Mouse (Mus musculus): ENCODE results near the gene Hdac7. TPM values are rescaled to one million over a fixed set of nuclear protein-coding genes. Genes with fewer than 3 reads are reported as not detected.

The Hdac7 gene
- polyA plus RNA-seq, 1 experiment from 2014 or later, result 25.3 TPM

- H3K36me3 ChIP-seq (replicated peaks), result peaks cover 32% of the 10 kb centered on the region
- H3K9me3 ChIP-seq, result no peaks in the 10 kb centered on the region; the same call in 1 of the 2 replicates
- H3K4me1 ChIP-seq, result peaks cover 37% of the 10 kb centered on the region
- no peak overlapping the region; the same call in 1 of the 2 replicates for H3K27ac ChIP-seq
- 89% methylated on average over 4 of the region's 4 CpGs for WGBS
- H3K4me3 ChIP-seq, result no peak overlapping the region
- H3K27me3 ChIP-seq (ENCODE audit: poor library complexity, severe bottlenecking), result no peaks in the 10 kb centered on the region
- no peak for DNase-seq (ENCODE audit: extremely low spot score, low spot score)
Observed at GRCm38 (mm10) chr15:97815254-97815653, 29.0 kb downstream of the Hdac7 start.

- Histone ChIP-seq H3K27ac (peak overlapping the region; percentile 44; the same call in 1 of the 2 replicates), H3K4me3 (no peak overlapping the region), H3K4me1 (peaks cover 37% of the 10 kb centered on the region), H3K27me3 (ENCODE audit: poor library complexity, severe bottlenecking) (no peaks in the 10 kb centered on the region), H3K36me3 (replicated peaks) (peaks cover 36% of the 10 kb centered on the region), H3K9me3 (no peaks in the 10 kb centered on the region; the same call in 1 of the 2 replicates)
- WGBS, result 61% methylated on average over 5 of the region's 5 CpGs
- DNase-seq (ENCODE audit: extremely low spot score, low spot score), result no peak
Observed at GRCm38 (mm10) chr15:97814703-97815102, 29.6 kb downstream of the Hdac7 start.

DNA sequence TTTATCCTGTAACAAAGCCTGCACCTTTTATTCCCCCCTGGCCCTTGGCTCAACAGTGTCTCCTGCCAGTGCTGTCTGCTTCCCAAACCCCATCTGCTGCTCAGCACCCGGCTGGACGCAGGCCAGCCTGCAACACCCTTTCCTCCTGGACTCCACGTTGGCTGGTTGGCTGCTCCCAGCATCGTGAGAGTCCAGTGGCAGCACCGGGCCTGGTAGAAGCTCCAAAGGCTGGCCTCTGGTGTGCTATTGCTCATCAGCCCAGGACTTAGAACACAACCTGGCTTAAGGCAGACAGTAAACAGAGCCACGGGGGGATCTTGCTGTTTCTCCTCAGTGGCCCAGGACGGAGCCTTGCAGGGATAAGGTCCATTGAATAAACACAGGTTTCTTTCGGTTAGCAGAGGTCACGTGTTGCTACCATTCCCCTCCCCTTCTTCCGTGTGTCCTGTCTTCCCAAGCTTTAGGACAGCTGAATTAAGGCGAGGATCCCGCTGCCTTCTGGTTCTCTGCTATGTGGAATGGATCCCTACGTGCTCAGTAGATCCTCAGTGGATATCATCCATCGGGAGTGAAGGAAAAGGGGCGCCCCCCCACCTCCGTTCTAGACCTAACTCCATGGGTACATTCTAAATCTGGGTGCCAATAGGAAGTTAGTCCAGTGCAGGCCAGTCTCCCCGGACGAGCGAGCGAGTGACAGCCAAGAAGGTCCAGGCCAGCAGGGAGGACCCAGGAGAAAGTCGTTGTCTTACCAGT lies 30.7 kb downstream of the Hdac7 start:
- Histone ChIP-seq H3K4me1 (peaks cover 37% of the 10 kb centered on the region), H3K9me3 (no peaks in the 10 kb centered on the region; the same call in 1 of the 2 replicates), H3K27ac (peak overlapping the region; percentile 79), H3K36me3 (replicated peaks) (peaks cover 47% of the 10 kb centered on the region), H3K4me3 (no peak overlapping the region), H3K27me3 (ENCODE audit: poor library complexity, severe bottlenecking) (no peaks in the 10 kb centered on the region)
- DNase-seq (ENCODE audit: extremely low spot score, low spot score), result no peak
- WGBS, result 56% methylated on average over 21 of the region's 21 CpGs

GRCm38 (mm10) chr15:97812875-97813274 lies 31.4 kb downstream of the Hdac7 start:
- Histone ChIP-seq H3K27ac (peak overlapping the region; percentile 79), H3K27me3 (ENCODE audit: poor library complexity, severe bottlenecking) (no peaks in the 10 kb centered on the region), H3K9me3 (no peaks in the 10 kb centered on the region; the same call in 1 of the 2 replicates), H3K4me1 (peaks cover 33% of the 10 kb centered on the region), H3K36me3 (replicated peaks) (peaks cover 54% of the 10 kb centered on the region), H3K4me3 (no peak overlapping the region)
- no peak for DNase-seq (ENCODE audit: extremely low spot score, low spot score)
- 76% methylated on average over 7 of the region's 7 CpGs for WGBS

DNA sequence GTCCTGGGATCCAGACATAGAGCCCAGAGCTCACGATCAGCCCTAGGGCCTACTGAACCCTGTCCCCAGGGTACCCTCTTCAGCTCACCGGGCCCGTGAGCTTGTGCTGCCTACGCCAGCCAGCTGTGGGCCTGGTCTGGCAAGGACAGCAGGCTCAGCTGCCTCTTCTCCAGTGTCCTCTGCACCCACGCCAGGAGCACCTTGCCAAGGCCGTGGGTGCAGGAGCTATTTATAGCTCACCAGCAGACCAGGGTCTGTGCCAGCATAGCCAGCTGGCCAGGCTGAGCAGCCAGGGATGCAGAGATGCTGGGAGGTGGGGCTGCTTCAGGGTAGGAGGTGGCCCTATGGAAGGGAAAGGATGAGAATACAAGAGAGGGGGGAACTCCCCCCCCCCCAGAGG lies 32.2 kb downstream of the Hdac7 start:
- DNase-seq (ENCODE audit: extremely low spot score, low spot score), result no peak
- Histone ChIP-seq H3K9me3 (no peaks in the 10 kb centered on the region; the same call in 1 of the 2 replicates), H3K4me3 (no peak overlapping the region), H3K27me3 (ENCODE audit: poor library complexity, severe bottlenecking) (no peaks in the 10 kb centered on the region), H3K27ac (peak overlapping the region; percentile 79; the same call in 1 of the 2 replicates), H3K4me1 (peaks cover 35% of the 10 kb centered on the region), H3K36me3 (replicated peaks) (peaks cover 61% of the 10 kb centered on the region)
- WGBS, result 86% methylated on average over 6 of the region's 6 CpGs

GRCm38 (mm10) chr15:97811307-97811706 lies 33.0 kb downstream of the Hdac7 start:
- peaks cover 37% of the 10 kb centered on the region for H3K4me1 ChIP-seq
- no peak for DNase-seq (ENCODE audit: extremely low spot score, low spot score)
- H3K36me3 ChIP-seq (replicated peaks), result peaks cover 61% of the 10 kb centered on the region
- WGBS, result 89% methylated on average over 9 of the region's 9 CpGs
- no peaks in the 10 kb centered on the region; the same call in 1 of the 2 replicates for H3K9me3 ChIP-seq
- H3K4me3 ChIP-seq, result no peak overlapping the region
- no peak overlapping the region for H3K27ac ChIP-seq
- H3K27me3 ChIP-seq (ENCODE audit: poor library complexity, severe bottlenecking), result no peaks in the 10 kb centered on the region

GRCm38 (mm10) chr15:97810399-97810798 lies 33.9 kb downstream of the Hdac7 start:
- no peaks in the 10 kb centered on the region for H3K9me3 ChIP-seq
- H3K36me3 ChIP-seq (replicated peaks), result peaks cover 60% of the 10 kb centered on the region
- H3K27ac ChIP-seq, result no peak overlapping the region
- H3K4me3 ChIP-seq, result no peak overlapping the region
- H3K4me1 ChIP-seq, result peaks cover 37% of the 10 kb centered on the region
- DNase-seq (ENCODE audit: extremely low spot score, low spot score), result no peak
- no peaks in the 10 kb centered on the region for H3K27me3 ChIP-seq (ENCODE audit: poor library complexity, severe bottlenecking)
- 90% methylated on average over 5 of the region's 5 CpGs for WGBS

DNA sequence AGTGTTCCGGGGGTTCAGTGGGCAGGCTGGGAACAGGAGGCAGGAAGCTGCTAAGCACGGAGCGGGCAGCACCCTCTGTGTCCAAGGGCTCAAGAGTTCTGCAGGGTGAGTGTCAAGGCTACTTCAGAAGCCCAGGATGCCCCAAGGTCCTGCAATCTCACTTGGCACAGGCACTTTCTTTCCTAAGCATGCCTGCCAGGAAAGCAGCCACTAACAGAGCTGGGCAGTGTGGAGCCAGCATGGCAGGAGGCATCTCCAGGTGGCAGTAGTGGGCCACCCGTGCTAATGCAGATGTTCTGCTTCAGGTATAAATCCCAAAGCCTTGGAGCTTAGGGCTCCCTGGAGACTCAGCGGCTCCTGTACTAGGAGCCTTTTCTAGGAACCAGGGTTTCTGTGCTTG lies 34.4 kb downstream of the Hdac7 start:
- Histone ChIP-seq H3K4me1 (peaks cover 37% of the 10 kb centered on the region), H3K27me3 (ENCODE audit: poor library complexity, severe bottlenecking) (no peaks in the 10 kb centered on the region), H3K36me3 (replicated peaks) (peaks cover 61% of the 10 kb centered on the region), H3K4me3 (no peak overlapping the region), H3K9me3 (no peaks in the 10 kb centered on the region), H3K27ac (no peak overlapping the region)
- 88% methylated on average over 5 of the region's 5 CpGs for WGBS
- no peak for DNase-seq (ENCODE audit: extremely low spot score, low spot score)

DNA sequence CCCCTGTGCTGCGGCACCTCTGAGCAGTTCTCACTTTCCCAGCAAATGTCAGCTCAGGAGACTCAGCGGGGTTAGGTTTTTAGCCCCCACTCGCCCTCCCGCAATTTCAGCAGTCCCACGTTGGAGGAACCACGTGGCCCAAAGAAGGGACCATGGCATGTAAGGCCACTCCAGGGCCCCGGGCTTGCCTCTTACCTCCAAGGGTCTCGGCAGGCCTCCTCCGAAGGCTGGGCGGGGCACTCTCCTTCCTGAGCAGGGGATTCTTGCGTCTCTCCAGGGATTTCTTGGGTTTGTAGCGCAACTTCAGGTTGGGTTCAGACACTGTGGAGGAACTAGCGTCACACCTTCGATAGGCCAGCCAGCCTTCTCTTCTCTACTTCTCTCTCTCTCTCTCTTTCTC lies 35.1 kb downstream of the Hdac7 start:
- WGBS, result 87% methylated on average over 14 of the region's 14 CpGs
- Histone ChIP-seq H3K4me1 (peaks cover 30% of the 10 kb centered on the region), H3K27me3 (ENCODE audit: poor library complexity, severe bottlenecking) (no peaks in the 10 kb centered on the region), H3K9me3 (no peaks in the 10 kb centered on the region), H3K36me3 (replicated peaks) (peaks cover 66% of the 10 kb centered on the region), H3K27ac (no peak overlapping the region), H3K4me3 (no peak overlapping the region)
- DNase-seq (ENCODE audit: extremely low spot score, low spot score), result no peak

DNA sequence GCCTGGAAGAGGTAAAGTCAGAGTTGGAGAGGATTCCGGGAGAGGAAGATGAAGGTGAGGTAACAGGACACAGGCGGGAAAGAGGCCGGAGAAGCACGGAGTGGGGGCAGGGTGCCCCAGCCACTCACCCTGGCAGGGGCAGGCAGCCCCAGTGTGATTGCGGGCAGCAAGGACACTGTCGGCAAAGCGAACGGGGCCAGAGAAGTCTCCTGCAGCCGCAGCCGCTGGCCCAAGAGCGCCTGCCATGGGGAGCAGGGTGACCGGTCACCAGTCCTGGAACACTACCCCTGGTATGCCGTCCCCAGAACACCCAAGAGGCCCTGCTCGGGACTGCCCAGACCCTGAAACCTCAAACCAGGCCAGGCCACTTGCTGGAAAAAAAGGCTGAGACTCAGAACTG lies 35.8 kb downstream of the Hdac7 start:
- Histone ChIP-seq H3K4me1 (peaks cover 23% of the 10 kb centered on the region), H3K36me3 (replicated peaks) (peaks cover 66% of the 10 kb centered on the region), H3K9me3 (no peaks in the 10 kb centered on the region), H3K27ac (no peak overlapping the region), H3K4me3 (no peak overlapping the region), H3K27me3 (ENCODE audit: poor library complexity, severe bottlenecking) (no peaks in the 10 kb centered on the region)
- WGBS, result 86% methylated on average over 14 of the region's 14 CpGs
- DNase-seq (ENCODE audit: extremely low spot score, low spot score), result no peak

- DNase-seq (ENCODE audit: extremely low spot score, low spot score), result no peak
- no peak overlapping the region for H3K27ac ChIP-seq
- H3K4me1 ChIP-seq, result peaks cover 18% of the 10 kb centered on the region
- H3K27me3 ChIP-seq (ENCODE audit: poor library complexity, severe bottlenecking), result no peaks in the 10 kb centered on the region
- H3K36me3 ChIP-seq (replicated peaks), result peaks cover 66% of the 10 kb centered on the region
- H3K4me3 ChIP-seq, result no peak overlapping the region
- WGBS, result 75% methylated on average over 12 of the region's 12 CpGs
- H3K9me3 ChIP-seq, result no peaks in the 10 kb centered on the region
Observed at GRCm38 (mm10) chr15:97807867-97808266, 36.4 kb downstream of the Hdac7 start.

DNA sequence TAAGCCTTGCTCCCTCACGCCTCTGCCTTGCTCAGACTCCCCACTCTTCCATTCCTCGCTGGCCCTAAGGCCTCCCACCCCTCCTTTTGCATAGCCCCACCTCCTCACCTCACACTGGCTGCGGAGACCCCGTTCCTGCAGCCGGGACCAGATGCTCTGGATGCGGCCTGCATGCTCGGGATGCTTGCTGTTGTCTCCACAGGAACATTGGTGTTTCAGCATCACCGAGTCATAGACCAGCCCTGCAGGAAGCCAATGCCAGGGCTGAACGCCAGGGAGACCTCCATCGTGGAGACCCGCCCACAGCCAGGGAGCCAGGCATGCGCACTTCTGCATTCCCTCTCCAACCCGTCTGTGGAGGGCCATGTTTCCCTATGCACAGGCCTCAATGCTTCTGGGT lies 41.7 kb downstream of the Hdac7 start:
- H3K4me1 ChIP-seq, result peaks cover 50% of the 10 kb centered on the region
- WGBS, result 14% methylated on average over 13 of the region's 13 CpGs
- peaks cover 76% of the 10 kb centered on the region for H3K36me3 ChIP-seq (replicated peaks)
- peak; percentile 46 for DNase-seq (ENCODE audit: extremely low spot score, low spot score)
- no peaks in the 10 kb centered on the region for H3K27me3 ChIP-seq (ENCODE audit: poor library complexity, severe bottlenecking)
- H3K27ac ChIP-seq, result peak overlapping the region; percentile 80
- peak overlapping the region; percentile 43 for H3K4me3 ChIP-seq
- H3K9me3 ChIP-seq, result no peaks in the 10 kb centered on the region

DNA sequence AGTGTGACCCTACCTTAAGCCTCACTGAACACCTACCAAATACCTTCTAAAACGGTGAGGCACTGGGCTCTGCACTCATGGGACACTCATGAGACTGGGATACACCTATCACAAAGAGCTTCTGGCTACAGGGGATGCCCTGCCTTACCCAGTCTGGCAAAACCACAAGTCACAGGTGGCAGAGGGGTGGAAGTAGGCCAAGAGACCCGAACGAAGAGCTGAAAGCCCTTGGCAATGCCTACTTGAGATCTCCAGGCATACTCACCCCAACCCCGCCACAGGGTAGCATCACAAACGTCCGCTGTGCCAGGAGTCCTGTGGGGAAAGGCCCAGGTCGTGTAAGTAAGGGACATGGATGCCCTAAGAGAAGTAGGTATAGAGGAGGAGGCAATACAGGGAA lies 42.5 kb downstream of the Hdac7 start:
- 79% methylated on average over 7 of the region's 7 CpGs for WGBS
- H3K27me3 ChIP-seq (ENCODE audit: poor library complexity, severe bottlenecking), result no peaks in the 10 kb centered on the region
- H3K36me3 ChIP-seq (replicated peaks), result peaks cover 76% of the 10 kb centered on the region
- no peak for DNase-seq (ENCODE audit: extremely low spot score, low spot score)
- H3K9me3 ChIP-seq, result no peaks in the 10 kb centered on the region
- peaks cover 48% of the 10 kb centered on the region for H3K4me1 ChIP-seq
- H3K4me3 ChIP-seq, result no peak overlapping the region
- H3K27ac ChIP-seq, result peak overlapping the region; percentile 80; the same call in 1 of the 2 replicates
